Mouse (Mus musculus): ENCODE measurements around the gene Rras.
"Not testable (repeated sequence)": the region's sequence is repeated elsewhere in the genome, so short reads cannot be mapped to it uniquely, and the experiment has no call there.

The Rras gene

GRCm38 (mm10) chr7:44999753-45000152 is 18.0 kb upstream of the Rras start:
- DNase-seq (ENCODE audit: low spot score): no peak

- no peak for DNase-seq (ENCODE audit: low spot score)
These were observed 17.1 kb upstream of the Rras start for GRCm38 (mm10) chr7:45000539-45001114.

DNA sequence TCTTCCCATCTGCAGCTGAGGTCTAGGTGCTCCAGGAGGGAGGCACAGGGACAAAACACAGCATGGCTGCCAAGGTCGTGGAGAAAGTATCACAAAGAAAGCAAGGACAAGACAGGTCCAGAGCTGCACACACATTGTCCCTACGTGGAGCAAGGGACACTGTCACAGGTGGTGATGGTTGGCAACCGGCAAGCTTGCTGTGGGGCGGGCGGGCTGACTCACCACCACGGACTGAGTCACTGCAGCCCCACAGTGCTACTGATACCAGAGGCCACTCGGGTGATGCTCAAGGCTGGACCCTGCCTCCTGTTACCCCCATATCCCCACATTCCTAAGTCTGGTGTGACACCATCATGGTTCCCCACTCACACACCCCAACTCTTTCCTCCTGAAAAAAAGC is 15.3 kb upstream of the Rras start:
- DNase-seq (ENCODE audit: low spot score): no peak

DNA sequence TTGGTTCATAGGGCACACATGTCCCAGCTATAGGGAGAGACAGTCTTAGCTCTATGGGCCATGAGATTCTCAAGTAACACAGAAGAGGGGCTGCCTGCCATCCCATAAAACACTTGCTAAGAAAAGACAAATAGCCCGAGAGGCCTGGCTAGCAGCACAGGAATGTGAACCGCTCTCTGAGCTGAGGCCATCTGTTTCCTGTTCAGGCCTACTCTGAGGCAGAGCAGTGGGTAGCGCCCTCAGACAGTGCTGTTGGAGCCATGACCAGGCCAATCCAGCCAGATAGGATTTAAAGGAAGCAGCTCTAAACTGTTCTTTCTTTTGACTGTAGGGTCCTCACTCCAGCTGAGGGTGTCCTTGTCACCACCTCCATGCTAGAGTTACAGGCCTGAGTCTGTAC is 13.2 kb upstream of the Rras start:
- no peak for DNase-seq (ENCODE audit: low spot score)

DNA sequence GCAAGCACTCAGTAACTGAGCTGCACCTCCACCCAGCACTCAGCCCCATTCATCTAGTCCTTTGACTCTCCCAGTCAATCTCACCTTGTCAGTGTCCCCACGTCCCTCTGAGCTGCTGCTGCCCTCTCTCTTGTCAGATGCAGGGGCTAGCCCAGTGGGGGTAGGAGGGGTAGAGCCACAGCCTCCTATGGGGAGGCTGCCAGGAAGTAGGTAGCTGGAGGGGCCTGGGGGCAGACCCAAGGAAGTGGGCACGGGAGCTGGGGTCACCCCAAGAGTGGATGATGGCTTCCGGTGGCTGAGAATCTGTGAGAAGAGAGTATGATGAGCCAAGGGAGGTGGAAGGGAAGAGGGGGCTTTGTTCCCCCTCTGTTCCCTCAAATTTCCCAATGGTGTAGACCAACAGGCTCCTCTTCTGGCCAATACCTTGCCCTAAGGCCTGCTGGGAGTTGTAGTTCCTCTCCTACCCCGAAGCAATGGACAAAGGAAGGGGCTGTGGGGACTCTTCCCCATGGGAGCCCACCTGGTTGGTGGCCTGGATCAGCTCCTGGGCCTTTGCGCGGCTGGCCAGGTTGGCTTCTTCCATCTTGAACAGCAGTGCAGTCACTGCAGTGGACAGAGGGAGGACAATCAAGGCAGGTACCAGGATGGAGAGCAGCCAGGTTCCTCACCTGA is 12.3 kb upstream of the Rras start:
- no peak for DNase-seq (ENCODE audit: low spot score)

DNA sequence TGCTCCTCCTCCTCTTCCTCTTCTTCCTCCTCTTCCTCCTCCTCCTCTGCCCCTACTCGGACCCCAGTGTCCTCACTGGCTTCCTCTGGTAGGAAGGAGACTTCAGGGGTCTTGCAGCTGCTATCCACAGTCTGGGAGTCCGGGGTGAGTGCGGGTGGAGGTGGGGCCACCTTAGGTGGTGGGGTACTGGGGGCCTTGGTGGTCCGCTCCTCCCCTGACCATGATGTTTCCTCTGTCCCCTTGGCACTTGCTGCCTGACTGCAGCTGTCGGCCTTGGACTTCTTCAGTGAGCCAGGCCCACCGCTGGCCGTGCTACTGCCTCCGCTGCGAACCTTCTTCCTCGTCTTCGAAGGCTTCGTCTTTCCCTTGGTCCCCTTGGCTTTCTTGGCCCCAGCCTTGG is 11.3 kb upstream of the Rras start:
- no peak for DNase-seq (ENCODE audit: low spot score)

DNA sequence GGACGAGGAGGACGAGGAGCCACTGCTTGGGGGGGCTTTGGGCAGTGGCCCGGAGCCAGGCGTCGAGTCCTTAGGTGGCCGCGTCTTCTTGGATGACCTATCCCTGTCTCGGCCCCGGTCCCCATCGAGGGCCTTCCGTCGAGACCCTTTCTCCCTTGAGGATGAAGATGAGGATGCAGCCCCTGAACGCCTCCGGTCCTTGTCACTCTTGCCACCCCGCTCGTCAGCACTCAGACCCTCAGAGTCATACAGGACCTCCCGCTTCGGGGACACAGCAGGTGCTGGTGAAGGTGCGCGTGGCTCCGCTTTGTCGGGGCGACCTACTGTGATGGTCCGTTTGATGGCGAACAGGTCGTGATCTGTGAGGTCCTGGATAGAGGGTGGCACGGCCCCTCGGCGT is 10.6 kb upstream of the Rras start:
- no peak for DNase-seq (ENCODE audit: low spot score)

GRCm38 (mm10) chr7:45007846-45008245 is 9.9 kb upstream of the Rras start:
- no peak for DNase-seq (ENCODE audit: low spot score)

GRCm38 (mm10) chr7:45008411-45008810 is 9.3 kb upstream of the Rras start:
- DNase-seq (ENCODE audit: low spot score): no peak

DNA sequence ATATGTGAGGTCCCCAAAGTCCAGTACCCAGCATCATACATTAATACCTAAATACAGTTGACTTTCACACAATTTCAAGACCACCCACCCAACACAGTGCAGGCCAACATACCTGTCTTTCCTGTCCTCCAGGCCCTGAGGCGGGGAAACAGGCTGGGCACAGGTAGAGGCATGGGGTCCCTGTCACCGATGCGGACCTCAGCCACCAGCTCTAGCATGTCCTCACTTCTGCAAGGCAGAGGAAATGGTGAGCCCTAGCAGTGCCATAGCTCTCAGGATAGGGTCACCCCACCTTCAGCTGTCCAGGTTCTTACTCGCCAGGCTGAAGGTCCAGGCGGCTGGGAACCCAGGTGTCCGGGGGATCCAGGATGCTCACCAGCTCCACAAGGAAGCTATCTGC is 5.8 kb upstream of the Rras start:
- no peak for DNase-seq (ENCODE audit: low spot score)

- no peak for DNase-seq (ENCODE audit: low spot score)
These were observed 4.9 kb upstream of the Rras start for GRCm38 (mm10) chr7:45012824-45013223.

DNA sequence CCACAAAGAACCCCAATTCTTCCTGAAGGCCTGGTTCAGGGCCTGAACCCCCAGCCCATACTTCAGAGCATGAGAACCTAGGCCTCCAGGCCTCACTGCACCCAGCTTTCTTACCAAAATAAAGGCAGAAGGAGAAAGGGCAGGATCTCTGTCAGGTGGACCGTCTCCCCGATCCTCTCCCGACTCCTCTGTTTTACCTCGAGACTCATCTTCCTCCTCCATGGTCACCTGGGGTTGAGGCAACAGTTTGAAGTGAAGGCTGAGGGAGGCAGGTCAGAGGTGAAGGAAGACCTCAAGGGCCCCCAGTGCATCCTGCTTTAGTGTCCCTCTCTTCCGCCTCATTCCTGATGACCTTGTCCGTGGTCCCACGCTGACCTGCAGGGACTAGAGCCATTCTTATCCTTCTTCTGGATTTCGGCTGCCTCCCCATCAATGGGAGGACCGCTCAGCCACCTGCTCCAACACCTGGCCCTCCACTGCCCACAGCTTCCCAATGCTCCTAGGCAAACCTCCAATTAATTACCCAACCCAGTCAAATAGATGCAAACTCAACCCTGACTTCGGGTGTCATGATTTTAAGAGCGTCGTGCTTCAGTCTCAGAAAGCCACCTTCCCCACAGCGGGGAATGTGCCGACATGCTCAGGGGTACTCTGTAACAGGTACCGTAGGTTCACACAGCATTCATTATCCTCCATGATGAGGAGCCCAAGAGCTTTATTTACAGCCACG is 4.2 kb upstream of the Rras start:
- no peak for DNase-seq (ENCODE audit: low spot score)

GRCm38 (mm10) chr7:45014096-45014451 is 3.7 kb upstream of the Rras start:
- DNase-seq (ENCODE audit: low spot score): no peak

DNA sequence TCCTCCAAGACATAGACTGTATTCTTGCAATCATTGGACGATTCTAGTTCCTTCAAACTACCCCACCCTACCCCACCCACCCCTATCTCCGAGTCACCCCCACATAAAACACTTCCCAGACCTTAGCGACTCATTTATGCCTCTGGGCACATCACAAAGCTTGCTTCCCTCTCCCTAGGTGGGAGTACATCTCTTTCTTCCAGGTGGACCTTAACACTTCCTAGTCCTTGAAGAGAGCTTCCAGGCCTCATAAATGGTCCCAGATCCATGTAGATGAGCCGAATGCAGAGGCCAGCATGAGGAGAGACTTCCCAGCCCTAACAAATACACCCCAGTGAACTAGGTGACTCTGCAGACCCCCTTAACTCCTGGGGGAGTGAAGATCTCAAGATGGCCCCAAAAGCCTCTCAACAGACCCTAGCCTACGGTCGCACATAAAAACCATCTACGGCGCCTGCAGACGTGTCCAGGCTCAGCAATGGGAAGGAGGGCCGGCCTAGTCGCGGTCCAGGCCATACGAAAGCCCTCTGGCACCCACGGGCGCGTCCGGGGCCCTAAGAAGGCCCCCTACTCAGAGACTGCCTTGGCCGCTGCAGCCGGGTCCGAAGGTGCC is 2.3 kb upstream of the Rras start:
- DNase-seq (ENCODE audit: low spot score): no peak

DNA sequence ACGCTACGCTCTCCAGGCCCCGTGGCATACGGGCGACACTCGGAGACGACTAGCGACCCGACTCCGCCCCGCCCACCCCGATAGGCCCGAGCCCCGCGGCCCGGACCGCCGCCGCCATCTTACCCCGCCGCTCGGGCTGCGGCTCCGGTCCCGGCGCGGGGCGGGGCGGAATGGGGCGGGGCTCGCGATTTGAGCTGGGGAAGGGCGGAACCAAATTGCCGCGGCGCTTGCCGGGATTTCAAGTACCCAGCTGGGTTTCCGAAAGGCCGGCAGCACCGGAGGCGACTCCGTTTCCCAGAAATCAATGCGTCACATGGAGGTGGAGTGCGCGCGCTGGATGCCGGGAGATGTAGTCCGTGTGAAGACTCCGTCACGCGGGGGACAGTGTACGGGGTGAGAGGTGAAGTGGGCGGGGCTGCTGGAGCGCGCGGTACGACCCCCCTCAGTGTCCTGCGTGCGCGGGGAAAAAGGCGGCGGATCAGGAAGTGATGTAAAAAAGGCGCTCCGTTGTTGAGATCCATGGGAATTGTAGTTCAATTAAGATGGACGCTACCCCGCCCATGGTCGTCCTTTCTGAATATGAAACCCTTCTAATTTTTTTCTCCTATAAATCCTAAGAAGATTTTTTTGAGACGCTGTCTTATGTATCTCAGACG is 1.7 kb upstream of the Rras start, which contains the start of gene Scaf1:
Scaf1 (minus strand) TSS at position 407 of the 656 bp plus-strand sequence.
- DNase-seq (ENCODE audit: low spot score): peak; percentile 99

DNA sequence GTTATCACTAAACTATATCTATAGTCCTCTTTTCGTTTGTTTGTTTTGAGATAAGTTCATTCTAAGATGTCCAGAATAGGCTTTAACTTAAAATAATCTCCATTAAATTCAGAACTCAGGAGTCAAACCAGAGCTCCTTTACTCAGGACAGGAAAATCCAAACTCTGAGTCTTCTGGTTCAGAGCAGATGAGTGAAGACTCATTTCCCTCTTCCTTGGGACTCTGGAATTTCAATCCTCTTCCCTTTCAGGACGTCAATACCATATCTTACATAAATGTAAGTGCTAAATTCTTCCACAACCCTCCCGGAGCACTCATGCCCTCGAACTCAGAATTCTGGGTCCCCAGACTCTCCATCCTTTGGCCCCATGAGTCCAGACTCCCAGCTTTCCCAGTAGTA is 1.0 kb upstream of the Rras start:
- DNase-seq (ENCODE audit: low spot score): no peak

- DNase-seq (ENCODE audit: low spot score): no peak
These were observed 1.3 kb downstream of the Rras start for GRCm38 (mm10) chr7:45019031-45019571.

DNA sequence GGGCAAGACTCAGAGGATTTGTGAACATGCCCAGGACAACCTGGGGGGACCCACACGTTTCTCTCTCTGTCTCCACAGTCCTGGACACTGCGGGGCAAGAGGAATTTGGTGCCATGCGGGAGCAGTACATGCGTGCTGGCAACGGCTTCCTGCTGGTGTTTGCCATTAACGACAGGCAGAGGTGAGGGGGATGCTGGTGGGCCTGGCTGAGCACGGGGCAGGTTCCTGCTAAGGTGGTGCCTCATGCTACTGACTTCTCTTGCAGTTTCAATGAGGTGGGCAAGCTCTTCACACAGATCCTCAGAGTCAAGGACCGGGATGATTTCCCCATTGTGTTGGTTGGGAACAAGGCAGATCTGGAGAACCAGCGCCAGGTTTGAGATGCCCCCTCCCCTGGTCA is 2.5 kb downstream of the Rras start:
- DNase-seq (ENCODE audit: low spot score): no peak

DNA sequence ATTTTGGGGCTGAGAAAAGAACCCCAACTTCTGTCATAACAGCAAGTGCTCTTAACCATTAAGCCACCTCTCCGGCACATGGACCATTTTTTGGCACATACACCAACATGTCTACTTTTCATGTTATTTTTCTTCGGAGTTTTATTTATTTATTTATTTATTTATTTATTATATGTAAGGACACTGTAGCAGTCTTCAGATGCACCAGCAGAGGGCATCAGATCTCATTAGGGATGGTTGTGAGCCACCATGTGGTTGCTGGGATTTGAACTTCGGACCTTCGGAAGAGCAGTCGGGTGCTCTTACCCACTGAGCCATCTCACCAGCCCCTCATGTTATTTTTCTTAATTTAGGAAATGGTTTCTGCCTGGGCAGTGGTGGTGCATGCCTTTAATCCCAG is 6.0 kb downstream of the Rras start:
- not testable (repeated sequence) for DNase-seq (ENCODE audit: low spot score)

GRCm38 (mm10) chr7:45024281-45025248 is 6.8 kb downstream of the Rras start:
- DNase-seq (ENCODE audit: low spot score): no peak

- no peak for DNase-seq (ENCODE audit: low spot score)
These were observed 8.0 kb downstream of the Rras start for GRCm38 (mm10) chr7:45025601-45026220.
